Mouse (Mus musculus) cerebellum, postnatal 10 days (tissue): ENCODE measurements around the gene Ros1.

ENCODE experiments used
- DNase-seq, 2 experiments: peaks; one replicate each; pipeline ENCODE4 v3.0.0; 2021; ENCODE audit warnings: mixed read lengths in 2 of 2

Gene Ros1

GRCm38 (mm10) chr10:52021736-52022394 lies 173.2 kb downstream of the Ros1 start:
- DNase-seq: peak; percentile 4 to 8

GRCm38 (mm10) chr10:52021231-52021630 lies 173.8 kb downstream of the Ros1 start:
- DNase-seq: no peak

DNA sequence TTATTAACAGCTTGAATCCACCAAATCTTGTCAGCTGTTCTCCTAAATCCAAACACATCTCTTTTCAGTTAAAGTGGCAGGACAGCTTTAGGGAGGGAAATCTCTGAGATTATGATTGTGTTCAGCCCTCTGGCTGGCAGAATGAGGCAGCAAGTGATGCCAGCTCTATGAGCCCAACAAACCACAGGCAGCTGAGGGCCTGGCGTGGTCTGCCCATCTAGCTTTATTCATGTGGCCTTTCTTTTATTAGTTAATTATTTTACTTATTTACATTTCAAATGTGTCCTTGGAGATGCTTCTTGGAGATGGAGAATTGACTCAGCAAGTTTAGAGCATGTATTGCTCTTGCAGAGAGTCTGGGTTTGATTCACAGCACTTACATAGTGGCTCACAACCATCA lies 176.6 kb downstream of the Ros1 start:
- peak; percentile 13 to 14 for DNase-seq
